Mouse (Mus musculus) bone marrow macrophage, adult 2 months (primary cell): ENCODE results near the gene Atp1a2.

ENCODE experiments used
- CTCF ChIP-seq: IDR thresholded peaks from 2 replicates; pipeline ENCODE4 v1.5.1; 2012; ENCODE audit warnings: low read depth, mild to moderate bottlenecking, low read length, moderate library complexity
- POLR2A ChIP-seq: IDR thresholded peaks from 2 replicates; pipeline ENCODE4 v1.6.1; 2012; ENCODE audit warnings: mild to moderate bottlenecking, low read depth, low read length, borderline replicate concordance

DNA sequence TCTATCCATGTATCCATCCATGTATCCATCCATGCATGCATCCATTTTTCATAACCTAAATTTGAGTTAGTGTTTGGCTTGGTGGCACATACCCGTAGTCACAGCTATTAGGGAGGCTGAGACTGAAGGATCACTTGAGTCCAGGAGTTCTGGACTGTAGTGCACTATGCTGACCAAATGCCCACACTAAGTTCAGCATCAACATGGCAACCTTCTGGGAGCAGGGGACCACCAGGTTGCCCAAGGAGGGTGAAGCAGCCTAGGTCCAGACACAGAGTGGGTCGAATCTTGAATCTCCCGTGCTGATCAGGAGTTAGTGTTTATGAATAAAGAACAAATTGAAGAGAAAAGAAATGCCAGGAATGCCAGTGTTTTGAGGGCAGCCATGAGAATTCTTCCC lies 26.7 kb downstream of the Atp1a2 start:
- TF ChIP-seq CTCF (no peak), POLR2A (no peak)
